Mouse (Mus musculus): ENCODE results near the gene 2810004N23Rik.
"Not testable (repeated sequence)": the region's sequence is repeated elsewhere in the genome, so short reads cannot be mapped to it uniquely, and the experiment has no call there.

The 2810004N23Rik gene

GRCm38 (mm10) chr8:124866669-124867068 is 3.7 kb upstream of the 2810004N23Rik start:
- CTCF ChIA-PET = interaction anchor here (0.7 kb wide), 1 partner anchor 62 kb away, joined by 3 read pairs; no protein-coding TSS in a partner anchor

GRCm38 (mm10) chr8:124863729-124864128 is 809 bp upstream of the 2810004N23Rik start:
- CTCF ChIA-PET = no interaction called here

GRCm38 (mm10) chr8:124863163-124863677 is 300 bp upstream of the 2810004N23Rik start:
- CTCF ChIA-PET = no interaction called here

- CTCF ChIA-PET = interaction anchor here (0.6 kb wide), 1 partner anchor 70 kb away, joined by 3 read pairs; no protein-coding TSS in a partner anchor
Observed at GRCm38 (mm10) chr8:124860188-124860587, 2.7 kb downstream of the 2810004N23Rik start.

GRCm38 (mm10) chr8:124859466-124859865 is 3.5 kb downstream of the 2810004N23Rik start:
- CTCF ChIA-PET = no interaction called here

- CTCF ChIA-PET = no interaction called here
Observed at GRCm38 (mm10) chr8:124853511-124853910, 9.4 kb downstream of the 2810004N23Rik start.

- CTCF ChIA-PET = no interaction called here
Observed at GRCm38 (mm10) chr8:124845573-124845972, 17.3 kb downstream of the 2810004N23Rik start.

GRCm38 (mm10) chr8:124845131-124845530 is 17.8 kb downstream of the 2810004N23Rik start:
- CTCF ChIA-PET = no interaction called here

GRCm38 (mm10) chr8:124842929-124843328 is 20.0 kb downstream of the 2810004N23Rik start:
- CTCF ChIA-PET = not testable (repeated sequence)

- CTCF ChIA-PET = no interaction called here
Observed at GRCm38 (mm10) chr8:124841775-124842174, 21.1 kb downstream of the 2810004N23Rik start.

- CTCF ChIA-PET = interaction anchor here (0.6 kb wide), 1 partner anchor 1945 kb away, joined by 3 read pairs; no protein-coding TSS in a partner anchor
Observed at GRCm38 (mm10) chr8:124840900-124841299, 22.0 kb downstream of the 2810004N23Rik start.

GRCm38 (mm10) chr8:124839371-124839770 is 23.5 kb downstream of the 2810004N23Rik start:
- CTCF ChIA-PET = no interaction called here

GRCm38 (mm10) chr8:124837956-124838355 is 25.0 kb downstream of the 2810004N23Rik start:
- CTCF ChIA-PET = interaction anchor here (0.6 kb wide), 1 partner anchor 113 kb away, joined by 10 read pairs; no protein-coding TSS in a partner anchor

GRCm38 (mm10) chr8:124836907-124837306 is 26.0 kb downstream of the 2810004N23Rik start:
- CTCF ChIA-PET = interaction anchor here (0.6 kb wide), 1 partner anchor 1362 kb away, joined by 18 read pairs; no protein-coding TSS in a partner anchor

- CTCF ChIA-PET = no interaction called here
Observed at GRCm38 (mm10) chr8:124836273-124836672, 26.6 kb downstream of the 2810004N23Rik start.

- CTCF ChIA-PET = no interaction called here
Observed at GRCm38 (mm10) chr8:124835848-124836247, 27.1 kb downstream of the 2810004N23Rik start.

GRCm38 (mm10) chr8:124833430-124834205 is 29.3 kb downstream of the 2810004N23Rik start:
- CTCF ChIA-PET = no interaction called here

GRCm38 (mm10) chr8:124831941-124832340 is 31.0 kb downstream of the 2810004N23Rik start:
- CTCF ChIA-PET = no interaction called here

GRCm38 (mm10) chr8:124831531-124831930 is 31.4 kb downstream of the 2810004N23Rik start:
- CTCF ChIA-PET = no interaction called here

- CTCF ChIA-PET = no interaction called here
Observed at GRCm38 (mm10) chr8:124830050-124830449, 32.9 kb downstream of the 2810004N23Rik start.

GRCm38 (mm10) chr8:124828561-124829240 is 34.2 kb downstream of the 2810004N23Rik start:
- CTCF ChIA-PET = no interaction called here

- CTCF ChIA-PET = no interaction called here
Observed at GRCm38 (mm10) chr8:124827387-124827786, 35.5 kb downstream of the 2810004N23Rik start.

GRCm38 (mm10) chr8:124826658-124827057 is 36.3 kb downstream of the 2810004N23Rik start:
- CTCF ChIA-PET = no interaction called here
